Mouse (Mus musculus) lung, postnatal 0 days (tissue): ENCODE data around the gene Fxr2. TPM values are rescaled to one million over a fixed set of nuclear protein-coding genes. Genes with fewer than 3 reads are reported as not detected.
A peak's percentile ranks its signal among the peaks of the same experiment; 100 is the strongest.

Experiments used
- ATAC-seq: fragments of 200-750 bp; cut with Nextera tagmentation; 2 replicates; pipeline ENCODE4 v1.8.0; 2017; ENCODE audit warnings: moderate library complexity
- DNase-seq: peaks from one replicate; pipeline ENCODE4 v3.0.0-alpha.2; 2016; ENCODE audit warnings: low spot score
- H3K27ac ChIP-seq: fragments of 300-500 bp; sonication (generic); 2 replicates; pipeline ENCODE4 v1.5.1; 2014; ENCODE audit warnings: antibody characterized with exemption, mild to moderate bottlenecking, low read length, mixed read lengths
- H3K27me3 ChIP-seq: fragments of 300-500 bp; sonication (generic); replicated peaks from 2 replicates; pipeline ENCODE4 v1.6.1; 2014; ENCODE audit warnings: low read length, mixed read lengths; ENCODE audit not compliant: insufficient read depth
- H3K36me3 ChIP-seq: fragments of 300-500 bp; sonication (generic); 2 replicates; pipeline ENCODE4 v1.6.1; 2014; ENCODE audit warnings: low read length, mixed read lengths; ENCODE audit not compliant: insufficient read depth
- H3K4me1 ChIP-seq: fragments of 300-500 bp; sonication (generic); 2 replicates; pipeline ENCODE4 v1.6.1; 2014; ENCODE audit warnings: antibody characterized with exemption, low read depth, low read length, mixed read lengths; ENCODE audit not compliant: insufficient read depth
- H3K4me2 ChIP-seq: fragments of 300-500 bp; sonication (generic); replicated peaks from 2 replicates; pipeline ENCODE4 v1.6.1; 2014; ENCODE audit warnings: low read depth, mild to moderate bottlenecking, low read length, moderate library complexity, mixed read lengths
- H3K4me3 ChIP-seq: fragments of 300-500 bp; sonication (generic); 2 replicates; pipeline ENCODE4 v1.5.1; 2014; ENCODE audit warnings: low read depth, low read length
- H3K9ac ChIP-seq: fragments of 300-500 bp; sonication (generic); replicated peaks from 2 replicates; pipeline ENCODE4 v1.6.1; 2014; ENCODE audit warnings: low read depth, mild to moderate bottlenecking
- H3K9me3 ChIP-seq: fragments of 300-500 bp; sonication (generic); 2 replicates; pipeline ENCODE4 v1.6.1; 2016; ENCODE audit warnings: low read length, mixed read lengths
- CTCF ChIP-seq: IDR thresholded peaks from 2 replicates; pipeline ENCODE4 v1.5.1; 2016; ENCODE audit warnings: antibody characterized with exemption, mild to moderate bottlenecking
- EP300 ChIP-seq: IDR thresholded peaks from 2 replicates; pipeline ENCODE4 v1.6.1; 2016; ENCODE audit warnings: antibody characterized with exemption, mild to moderate bottlenecking, control low read depth
- WGBS: fragments of 180-500 bp; shearing (Covaris S2); extraction: QIAGEN DNeasy Blood & Tissue Kit; methylation state at CpG from one replicate; pipeline ENCODE4 v1.1.7; 2014; 5-methylcytosine and 5-hydroxymethylcytosine counted together
- polyA plus RNA-seq: library from polyadenylated mRNA; unstranded; fragments of >200 nt; fragmentation: Nextera tagmentation; extraction: Ambion mirVana; gene quantifications from 2 replicates; pipeline ENCODE4 v1.2.1, GENCODE M21; 2015

The Fxr2 gene
- polyA plus RNA-seq, 1 experiment from 2014 or later, result 17.9 TPM

GRCm38 (mm10) chr11:69654760-69655159 lies 22.0 kb downstream of the Fxr2 start:
- no peaks in the 10 kb centered on the region for H3K27me3 ChIP-seq
- H3K27ac ChIP-seq, result peak overlapping the region; percentile 51; the same call in 1 of the 2 replicates
- peaks cover 36% of the 10 kb centered on the region for H3K36me3 ChIP-seq
- WGBS, result 40% methylated on average over 9 of the region's 9 CpGs
- no peak for TF ChIP-seq EP300
- TF ChIP-seq CTCF, result no peak
- 0 out of 2 replicates have a peak overlapping the region, but pooled peaks have one; percentile 11 for H3K4me2 ChIP-seq
- ATAC-seq (peak; percentile 34), DNase-seq (peak; percentile 29)
- no peak overlapping the region for H3K9ac ChIP-seq
- no peaks in the 10 kb centered on the region for H3K4me1 ChIP-seq
- H3K4me3 ChIP-seq, result no peak overlapping the region
- no peaks in the 10 kb centered on the region for H3K9me3 ChIP-seq

- no peaks in the 10 kb centered on the region for H3K4me1 ChIP-seq
- peaks cover 31% of the 10 kb centered on the region for H3K36me3 ChIP-seq
- H3K9ac ChIP-seq, result no peak within 1 kb of the TSS
- H3K27ac ChIP-seq, result peak within 1 kb of the TSS; percentile 51; the same call in 1 of the 2 replicates
- ATAC-seq (peak; percentile 74), DNase-seq (peak; percentile 81)
- 25% methylated on average over 34 of the region's 34 CpGs for WGBS
- no peak within 1 kb of the TSS for H3K4me3 ChIP-seq
- TF ChIP-seq EP300 (no peak), CTCF (peak; percentile 83)
- 0 out of 2 replicates have a peak within 1 kb of the TSS, but pooled peaks have one; percentile 11 for H3K4me2 ChIP-seq
- no peaks in the 10 kb centered on the region for H3K27me3 ChIP-seq
- H3K9me3 ChIP-seq, result no peaks in the 10 kb centered on the region
Measured at GRCm38 (mm10) chr11:69655264-69656064, 22.7 kb downstream of the Fxr2 start, which contains the start of gene Sox15. TSS of gene Sox15 (plus strand) at chr11:69655314.

GRCm38 (mm10) chr11:69656065-69656455 lies 23.3 kb downstream of the Fxr2 start:
- no peaks in the 10 kb centered on the region for H3K27me3 ChIP-seq
- H3K9me3 ChIP-seq, result no peaks in the 10 kb centered on the region
- no peak overlapping the region for H3K4me2 ChIP-seq
- H3K4me1 ChIP-seq, result no peaks in the 10 kb centered on the region
- no peak for ATAC-seq
- H3K9ac ChIP-seq, result no peak overlapping the region
- H3K27ac ChIP-seq, result no peak overlapping the region
- no peak for TF ChIP-seq EP300
- TF ChIP-seq CTCF, result 0 out of 2 replicates have a peak, but pooled peaks have one; percentile 7
- no peak for DNase-seq
- no peak overlapping the region for H3K4me3 ChIP-seq
- peaks cover 25% of the 10 kb centered on the region; the same call in 1 of the 2 replicates for H3K36me3 ChIP-seq
- 67% methylated on average over 5 of the region's 5 CpGs for WGBS

- peak; percentile 81 for TF ChIP-seq CTCF
- no peak for TF ChIP-seq EP300
- H3K36me3 ChIP-seq, result 0 out of 2 replicates have a peak, but pooled peaks cover 19% of the 10 kb centered on the region
- no peak overlapping the region for H3K27ac ChIP-seq
- ATAC-seq, result no peak
- peaks cover 5% of the 10 kb centered on the region; the same call in 1 of the 2 replicates for H3K4me1 ChIP-seq
- H3K27me3 ChIP-seq, result no peaks in the 10 kb centered on the region
- no peak overlapping the region for H3K4me3 ChIP-seq
- no peaks in the 10 kb centered on the region for H3K9me3 ChIP-seq
- peak; percentile 77 for DNase-seq
- no peak overlapping the region for H3K9ac ChIP-seq
- WGBS, result 76% methylated on average over 10 of the region's 10 CpGs
- no peak overlapping the region for H3K4me2 ChIP-seq
Measured at GRCm38 (mm10) chr11:69656617-69657461, 24.0 kb downstream of the Fxr2 start.

GRCm38 (mm10) chr11:69657462-69657881 lies 24.7 kb downstream of the Fxr2 start:
- TF ChIP-seq EP300 (no peak), CTCF (no peak)
- H3K4me3 ChIP-seq, result no peak overlapping the region
- H3K9me3 ChIP-seq, result no peaks in the 10 kb centered on the region
- no peaks in the 10 kb centered on the region for H3K27me3 ChIP-seq
- no peak overlapping the region for H3K27ac ChIP-seq
- 0 out of 2 replicates have a peak, but pooled peaks cover 17% of the 10 kb centered on the region for H3K36me3 ChIP-seq
- H3K9ac ChIP-seq, result no peak overlapping the region
- WGBS, result 83% methylated on average over 15 of the region's 15 CpGs
- no peak for ATAC-seq
- H3K4me1 ChIP-seq, result peaks cover 5% of the 10 kb centered on the region; the same call in 1 of the 2 replicates
- DNase-seq, result no peak
- no peak overlapping the region for H3K4me2 ChIP-seq
